Mouse (Mus musculus) limb, embryonic 11.5 days (tissue): Measurements from ENCODE around the gene Slfn2. TPM values are rescaled to one million over a fixed set of nuclear protein-coding genes. Genes with fewer than 3 reads are reported as not detected.

ENCODE experiments used
- ATAC-seq: fragments of 200-750 bp; cut with Nextera tagmentation; 2 replicates; pipeline ENCODE4 v1.8.0; 2017; ENCODE audit warnings: low read depth; ENCODE audit not compliant: insufficient number of reproducible peaks, low FRiP score, low TSS enrichment
- DNase-seq: peaks from one replicate; pipeline ENCODE4 v3.0.0-alpha.2; 2015; ENCODE audit warnings: low spot score
- H3K27ac ChIP-seq: fragments of 300-500 bp; sonication (generic); replicated peaks from 2 replicates; pipeline ENCODE4 v1.5.1; 2014; ENCODE audit warnings: low read depth, mild to moderate bottlenecking, low read length
- H3K27me3 ChIP-seq: fragments of 300-500 bp; sonication (generic); 2 replicates; pipeline ENCODE4 v1.6.1; 2014; ENCODE audit warnings: mild to moderate bottlenecking, low read length, mixed read lengths; ENCODE audit not compliant: control insufficient read depth, insufficient read depth
- H3K36me3 ChIP-seq: fragments of 300-500 bp; sonication (generic); 2 replicates; pipeline ENCODE4 v1.6.1; 2014; ENCODE audit warnings: mild to moderate bottlenecking, low read length, moderate library complexity, mixed read lengths; ENCODE audit not compliant: control insufficient read depth, insufficient read depth
- H3K4me1 ChIP-seq: fragments of 300-500 bp; sonication (generic); 2 replicates; pipeline ENCODE4 v1.6.1; 2014; ENCODE audit warnings: low read length, mixed read lengths; ENCODE audit not compliant: control insufficient read depth, insufficient read depth
- H3K4me2 ChIP-seq: fragments of 300-500 bp; sonication (generic); 2 replicates; pipeline ENCODE4 v1.6.1; 2014; ENCODE audit warnings: low read depth, mild to moderate bottlenecking, moderate library complexity; ENCODE audit not compliant: severe bottlenecking
- H3K4me3 ChIP-seq: fragments of 300-500 bp; sonication (generic); 2 replicates; pipeline ENCODE4 v1.5.1; 2014; ENCODE audit warnings: low read depth, low read length
- H3K9ac ChIP-seq: fragments of 300-500 bp; sonication (generic); 2 replicates; pipeline ENCODE4 v1.6.1; 2014; ENCODE audit warnings: mild to moderate bottlenecking, low read length
- H3K9me3 ChIP-seq: fragments of 300-500 bp; sonication (generic); 2 replicates; pipeline ENCODE4 v1.6.1; 2016; ENCODE audit warnings: low read length; ENCODE audit not compliant: control insufficient read depth
- WGBS: fragments of 180-500 bp; shearing (Covaris S2); extraction: QIAGEN DNeasy Blood & Tissue Kit; methylation state at CpG from one replicate; pipeline ENCODE4 v1.1.7; 2014; 5-methylcytosine and 5-hydroxymethylcytosine counted together
- microRNA-seq: library from miRNA; unstranded; fragments of <30 nt; microRNA quantifications from one replicate; pipeline ENCODE4, GENCODE M21; 2016
- polyA plus RNA-seq: library from polyadenylated mRNA; unstranded; fragments of >200 nt; fragmentation: Nextera tagmentation; extraction: Ambion mirVana; gene quantifications from 2 replicates; pipeline ENCODE4 v1.2.1, GENCODE M21; 2014

The Slfn2 gene
- polyA plus RNA-seq, 1 experiment from 2014 or later, result 1.1 TPM

DNA sequence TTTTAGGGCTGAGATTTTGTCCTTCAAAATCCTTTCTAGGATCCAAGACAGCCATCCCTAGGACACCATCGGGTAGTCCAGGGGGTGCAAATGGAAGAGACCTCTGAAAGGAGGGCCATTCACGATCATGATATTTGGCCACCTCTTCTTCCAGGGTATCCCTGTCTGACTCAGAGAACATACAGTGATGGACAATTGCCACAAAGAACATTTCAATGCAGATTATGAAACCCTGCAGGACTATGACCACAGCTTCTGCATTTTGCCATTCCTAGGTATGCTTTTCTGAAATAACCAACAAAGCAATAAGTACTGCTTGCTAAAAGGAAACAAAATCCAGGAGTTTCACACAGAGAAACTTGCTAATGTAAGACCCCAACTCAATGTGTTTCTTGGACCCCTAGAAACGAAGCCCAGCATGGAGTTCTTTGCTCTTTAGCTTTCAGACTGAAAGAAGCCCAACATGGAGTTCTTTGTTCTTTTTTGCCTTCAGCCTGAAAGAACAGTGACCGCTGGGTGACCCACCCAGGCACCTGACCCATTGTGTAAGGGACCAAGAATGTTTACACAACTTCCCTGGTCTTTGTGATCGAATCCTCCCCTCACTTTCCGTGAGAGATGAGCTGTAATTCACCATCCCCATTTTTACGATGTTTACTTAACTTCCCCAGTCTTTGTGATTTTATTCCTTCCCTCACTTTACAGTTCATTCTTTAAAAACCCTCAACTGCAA is 18.0 kb downstream of the Slfn2 start:
- Histone ChIP-seq H3K4me3 (no peak overlapping the region), H3K9ac (no peak overlapping the region), H3K27ac (no peak overlapping the region), H3K9me3 (no peaks in the 10 kb centered on the region), H3K4me2 (no peak overlapping the region), H3K4me1 (no peaks in the 10 kb centered on the region), H3K27me3 (no peaks in the 10 kb centered on the region), H3K36me3 (no peaks in the 10 kb centered on the region)
- WGBS, result 68% methylated on average over 7 of the region's 7 CpGs
- DNase-seq (no peak), ATAC-seq (no peak)

DNA sequence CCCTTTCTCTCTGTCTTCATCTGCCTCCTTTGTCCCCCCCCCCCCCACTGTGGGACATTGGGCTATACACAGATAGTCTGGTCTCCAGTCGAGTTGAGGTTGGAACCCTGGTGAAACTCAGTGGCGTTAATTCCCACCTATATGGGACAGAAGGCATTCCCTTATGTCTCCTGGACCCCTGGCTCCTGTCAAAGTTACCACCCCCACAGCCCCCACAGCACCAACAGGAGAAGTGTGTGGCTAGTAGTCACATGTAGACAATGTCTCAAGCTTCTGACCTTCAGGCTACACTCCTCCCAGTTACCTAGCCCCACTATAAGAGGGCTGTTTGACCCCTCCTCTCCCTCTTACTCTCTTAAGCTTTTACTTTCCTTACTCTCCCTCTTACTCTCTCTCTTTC is 19.2 kb downstream of the Slfn2 start:
- no peak overlapping the region for H3K9ac ChIP-seq
- no peaks in the 10 kb centered on the region for H3K27me3 ChIP-seq
- no peak overlapping the region for H3K4me3 ChIP-seq
- no peak overlapping the region for H3K27ac ChIP-seq
- H3K4me2 ChIP-seq, result no peak overlapping the region
- WGBS, result 87% methylated on average over 2 of the region's 2 CpGs
- H3K36me3 ChIP-seq, result no peaks in the 10 kb centered on the region
- no peak for DNase-seq
- no peak for ATAC-seq
- H3K4me1 ChIP-seq, result no peaks in the 10 kb centered on the region
- H3K9me3 ChIP-seq, result no peaks in the 10 kb centered on the region

- DNase-seq, result no peak
- H3K4me1 ChIP-seq, result no peaks in the 10 kb centered on the region
- no peaks in the 10 kb centered on the region for H3K27me3 ChIP-seq
- no peaks in the 10 kb centered on the region for H3K36me3 ChIP-seq
- H3K4me2 ChIP-seq, result no peak overlapping the region
- ATAC-seq, result no peak
- H3K4me3 ChIP-seq, result no peak overlapping the region
- no peaks in the 10 kb centered on the region for H3K9me3 ChIP-seq
- H3K9ac ChIP-seq, result no peak overlapping the region
- WGBS, result 88% methylated on average over 10 of the region's 10 CpGs
- no peak overlapping the region for H3K27ac ChIP-seq
Observed at GRCm38 (mm10) chr11:83084761-83085160, 19.8 kb downstream of the Slfn2 start.

- 42% methylated on average over 2 of the region's 2 CpGs for WGBS
Observed at GRCm38 (mm10) chr11:83115138-83115537, 50.2 kb downstream of the Slfn2 start.

GRCm38 (mm10) chr11:83116597-83117227 is 51.8 kb downstream of the Slfn2 start, which contains the start of gene Slfn1:
Gene Slfn1, plus strand, starts transcription at chr11:83116849.
- ATAC-seq, result no peak
- Histone ChIP-seq H3K4me2 (no peak within 1 kb of the TSS), H3K9me3 (no peaks in the 10 kb centered on the region), H3K27me3 (no peaks in the 10 kb centered on the region), H3K4me1 (no peaks in the 10 kb centered on the region), H3K36me3 (no peaks in the 10 kb centered on the region), H3K27ac (no peak within 1 kb of the TSS), H3K4me3 (no peak within 1 kb of the TSS), H3K9ac (no peak within 1 kb of the TSS)
- WGBS, result 85% methylated on average over 13 of the region's 13 CpGs
- DNase-seq, result peak; percentile 9

More at GRCm38 (mm10) chr11:83115138-83115537, 50.2 kb downstream of the Slfn2 start:
- Histone ChIP-seq H3K27ac (no peak overlapping the region), H3K36me3 (no peaks in the 10 kb centered on the region), H3K9ac (no peak overlapping the region), H3K4me2 (no peak overlapping the region), H3K4me3 (no peak overlapping the region), H3K9me3 (no peaks in the 10 kb centered on the region), H3K4me1 (no peaks in the 10 kb centered on the region), H3K27me3 (no peaks in the 10 kb centered on the region)
- ATAC-seq (no peak), DNase-seq (peak; percentile 16)

DNA sequence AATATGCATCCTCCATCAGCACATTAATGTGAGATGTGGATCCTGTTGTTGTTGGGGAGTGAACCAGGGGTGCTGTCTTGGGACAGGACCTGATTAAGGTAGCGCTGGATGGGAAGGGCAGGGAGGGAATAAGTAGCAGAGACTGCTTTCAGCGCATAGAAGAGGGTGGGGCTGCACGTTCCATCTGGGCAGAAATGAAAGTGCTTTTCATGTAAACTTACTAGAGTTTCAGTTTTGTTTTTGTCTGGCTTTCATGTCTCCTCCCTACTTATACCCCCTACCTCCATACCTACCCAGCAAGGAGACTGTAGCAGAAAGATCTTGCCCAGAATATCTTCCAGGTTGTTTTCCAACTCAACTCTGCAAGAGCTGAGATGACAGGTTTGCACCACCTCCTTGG is 53.1 kb downstream of the Slfn2 start:
- Histone ChIP-seq H3K9me3 (no peaks in the 10 kb centered on the region), H3K27me3 (no peaks in the 10 kb centered on the region), H3K4me1 (no peaks in the 10 kb centered on the region), H3K4me3 (no peak overlapping the region), H3K9ac (no peak overlapping the region), H3K27ac (no peak overlapping the region), H3K36me3 (no peaks in the 10 kb centered on the region), H3K4me2 (no peak overlapping the region)
- no peak for ATAC-seq
- WGBS, result 56% methylated on average over 3 of the region's 3 CpGs
- no peak for DNase-seq

Small RNA genes within 50 kb of the gene (microRNA-seq; reads per million reads assigned to microRNA genes)
- gene Gm27598, result not detected

Other genes starting within 250 kb of the Slfn2 start
- 11.4 and 12.7 TPM in 2 replicates for gene Rffl, start 193.9 kb upstream of the Slfn2 start, polyA plus RNA-seq
- 12.8 and 13.1 TPM in 2 replicates for gene Rad51d, start 174.5 kb upstream of the Slfn2 start, polyA plus RNA-seq
- gene Fndc8, start 173.0 kb upstream of the Slfn2 start, polyA plus RNA-seq, result 0.15 and 0.20 TPM in 2 replicates
- 31.2 and 38.6 TPM in 2 replicates for gene Nle1, start 156.7 kb upstream of the Slfn2 start, polyA plus RNA-seq
- gene Unc45b, start 154.6 kb upstream of the Slfn2 start, polyA plus RNA-seq, result 2.2 and 2.5 TPM in 2 replicates
- gene Slfn5, start 113.8 kb upstream of the Slfn2 start, polyA plus RNA-seq, result 0.07 and 0.55 TPM in 2 replicates
- gene Slfn9, start 73.3 kb upstream of the Slfn2 start, polyA plus RNA-seq, result 11.8 and 14.3 TPM in 2 replicates
- gene Slfn8, start 44.3 kb upstream of the Slfn2 start, polyA plus RNA-seq, result 0.26 and 0.48 TPM in 2 replicates
- gene Slfn1, start 51.7 kb downstream of the Slfn2 start, polyA plus RNA-seq, result not detected in 2 replicates
- gene Slfn4, start 110.1 kb downstream of the Slfn2 start, polyA plus RNA-seq, result not detected in 2 replicates
- gene Slfn3, start 126.2 kb downstream of the Slfn2 start, polyA plus RNA-seq, result 0.31 and 1.0 TPM in 2 replicates
- gene Slfn14, start 221.6 kb downstream of the Slfn2 start, polyA plus RNA-seq, result 0.52 and 0.53 TPM in 2 replicates
- 72.1 and 78.9 TPM in 2 replicates for gene Ap2b1, start 233.9 kb downstream of the Slfn2 start, polyA plus RNA-seq
- 13.2 and 15.6 TPM in 2 replicates for gene Pex12, start 237.5 kb downstream of the Slfn2 start, polyA plus RNA-seq